Mouse (Mus musculus) urinary bladder, postnatal 10 days (tissue): ENCODE results near the gene Tchh.
"Not testable (repeated sequence)": the region's sequence is repeated elsewhere in the genome, so short reads cannot be mapped to it uniquely, and the experiment has no call there.

Experiments
- DNase-seq: peaks from one replicate; pipeline ENCODE4 v3.0.0; 2022; ENCODE audit warnings: low spot score

The Tchh gene

GRCm38 (mm10) chr3:93442030-93442429, at the start of gene Tchh:
Tchh (plus strand) TSS chr3:93442330.
- no peak for DNase-seq

GRCm38 (mm10) chr3:93393366-93393765, 48.8 kb upstream of the Tchh start, which contains the start of gene Rptn:
Rptn (plus strand) TSS chr3:93393699.
- DNase-seq, result no peak

GRCm38 (mm10) chr3:93403936-93404335, 38.2 kb upstream of the Tchh start:
- no peak for DNase-seq

- no peak for DNase-seq
Observed at GRCm38 (mm10) chr3:93406992-93407391, 35.1 kb upstream of the Tchh start.

- DNase-seq, result no peak
Observed at GRCm38 (mm10) chr3:93411905-93412304, 30.2 kb upstream of the Tchh start.

- no peak for DNase-seq
Observed at GRCm38 (mm10) chr3:93431673-93432072, 10.5 kb upstream of the Tchh start.

GRCm38 (mm10) chr3:93443501-93444101, 1.5 kb downstream of the Tchh start:
- DNase-seq, result no peak

- DNase-seq, result no peak
Observed at GRCm38 (mm10) chr3:93444343-93445164, 2.4 kb downstream of the Tchh start.

GRCm38 (mm10) chr3:93445165-93445705, 3.1 kb downstream of the Tchh start:
- DNase-seq, result no peak

GRCm38 (mm10) chr3:93446128-93446755, 4.1 kb downstream of the Tchh start:
- DNase-seq, result no peak

GRCm38 (mm10) chr3:93446756-93447137, 4.6 kb downstream of the Tchh start:
- DNase-seq, result not testable (repeated sequence)

- no peak for DNase-seq
Observed at GRCm38 (mm10) chr3:93447138-93447841, 5.2 kb downstream of the Tchh start.

GRCm38 (mm10) chr3:93466556-93466955, 24.4 kb downstream of the Tchh start:
- no peak for DNase-seq

GRCm38 (mm10) chr3:93467130-93467529, 25.0 kb downstream of the Tchh start:
- no peak for DNase-seq

- DNase-seq, result no peak
Observed at GRCm38 (mm10) chr3:93468561-93468960, 26.4 kb downstream of the Tchh start, which contains the start of gene Tchhl1. Tchhl1 (plus strand) TSS chr3:93468754.

GRCm38 (mm10) chr3:93469629-93470028, 27.5 kb downstream of the Tchh start:
- DNase-seq, result no peak

- DNase-seq, result no peak
Observed at GRCm38 (mm10) chr3:93480053-93480452, 37.9 kb downstream of the Tchh start.

- DNase-seq, result no peak
Observed at GRCm38 (mm10) chr3:93481982-93482616, 40.0 kb downstream of the Tchh start.

- DNase-seq, result no peak
Observed at GRCm38 (mm10) chr3:93485611-93486010, 43.5 kb downstream of the Tchh start.

GRCm38 (mm10) chr3:93488541-93488940, 46.4 kb downstream of the Tchh start:
- DNase-seq, result no peak

- DNase-seq, result no peak
Observed at GRCm38 (mm10) chr3:93492176-93492575, 50.0 kb downstream of the Tchh start.

GRCm38 (mm10) chr3:93493992-93494391, 51.9 kb downstream of the Tchh start:
- no peak for DNase-seq
